Mouse (Mus musculus) ES-Bruce4 (cell line): ENCODE results near the gene Abcd3. TPM values are rescaled to one million over a fixed set of nuclear protein-coding genes. Genes with fewer than 3 reads are reported as not detected.
"Not testable (repeated sequence)": the region's sequence is repeated elsewhere in the genome, so short reads cannot be mapped to it uniquely, and the experiment has no call there.

Source experiments
- H3K27ac ChIP-seq: 2 replicates; pipeline ENCODE4 v1.5.1; 2012; ENCODE audit warnings: low read length, inconsistent platforms; ENCODE audit not compliant: insufficient read depth
- H3K27me3 ChIP-seq: 2 replicates; pipeline ENCODE4 v1.6.1; 2012; ENCODE audit warnings: mild to moderate bottlenecking, low read length, inconsistent platforms; ENCODE audit not compliant: control insufficient read depth, poor library complexity, insufficient read depth, severe bottlenecking
- H3K36me3 ChIP-seq: 2 replicates; pipeline ENCODE4 v1.6.1; 2012; ENCODE audit warnings: inconsistent platforms, mild to moderate bottlenecking, low read length, moderate library complexity; ENCODE audit not compliant: control insufficient read depth, poor library complexity, insufficient read depth, severe bottlenecking
- H3K4me1 ChIP-seq: one replicate; pipeline ENCODE4 v1.8.1; 2011; ENCODE audit warnings: low read length; ENCODE audit not compliant: control insufficient read depth, insufficient read depth
- H3K4me3 ChIP-seq: 2 replicates; pipeline ENCODE4 v1.5.1; 2011; ENCODE audit warnings: low read depth, mild to moderate bottlenecking, low read length
- H3K9ac ChIP-seq: 2 replicates; pipeline ENCODE4 v1.6.1; 2012; ENCODE audit warnings: low read depth, mild to moderate bottlenecking, inconsistent platforms; ENCODE audit not compliant: poor library complexity, severe bottlenecking
- H3K9me3 ChIP-seq: replicated peaks from 2 replicates; pipeline ENCODE4 v1.6.1; 2012; ENCODE audit warnings: mild to moderate bottlenecking, low read length, inconsistent platforms; ENCODE audit not compliant: control insufficient read depth, poor library complexity, insufficient read depth, severe bottlenecking
- CTCF ChIP-seq: IDR thresholded peaks from one replicate; pipeline ENCODE4 v1.8.1; 2011; ENCODE audit warnings: low read depth, low read length
- EP300 ChIP-seq: IDR thresholded peaks from 2 replicates; pipeline ENCODE4 v1.6.1; 2011; ENCODE audit warnings: low read depth, low read length; ENCODE audit not compliant: insufficient read depth
- POLR2A ChIP-seq: IDR thresholded peaks from one replicate; pipeline ENCODE4 v1.8.1; 2011; ENCODE audit warnings: low read length; ENCODE audit not compliant: insufficient read depth
- polyA plus RNA-seq: library from polyadenylated mRNA; stranded (reverse); fragments of >200 nt; gene quantifications from 2 replicates; pipeline ENCODE4 v1.2.4, GENCODE M21; 2011; ENCODE audit warnings: low read depth; ENCODE audit not compliant: missing spikeins, insufficient read depth, insufficient read length

The Abcd3 gene
- polyA plus RNA-seq, 1 experiment, result 33.1 TPM

GRCm38 (mm10) chr3:121789790-121790189 lies 25.3 kb downstream of the Abcd3 start:
- Histone ChIP-seq H3K4me1 (peaks cover 2% of the 10 kb centered on the region), H3K9ac (no peak overlapping the region), H3K9me3 (no peaks in the 10 kb centered on the region), H3K27me3 (no peaks in the 10 kb centered on the region), H3K27ac (no peak overlapping the region), H3K36me3 (no peaks in the 10 kb centered on the region), H3K4me3 (no peak overlapping the region)
- TF ChIP-seq CTCF (no peak), EP300 (no peak), POLR2A (no peak)

GRCm38 (mm10) chr3:121783020-121783419 lies 32.1 kb downstream of the Abcd3 start:
- no peak for TF ChIP-seq CTCF
- TF ChIP-seq POLR2A, result no peak
- no peak for TF ChIP-seq EP300
- no peaks in the 10 kb centered on the region for H3K36me3 ChIP-seq
- no peak overlapping the region for H3K9ac ChIP-seq
- no peaks in the 10 kb centered on the region for H3K9me3 ChIP-seq
- no peaks in the 10 kb centered on the region for H3K4me1 ChIP-seq
- H3K27ac ChIP-seq, result no peak overlapping the region
- no peak overlapping the region for H3K4me3 ChIP-seq
- H3K27me3 ChIP-seq, result no peaks in the 10 kb centered on the region

GRCm38 (mm10) chr3:121777943-121778342 lies 37.2 kb downstream of the Abcd3 start:
- Histone ChIP-seq H3K4me3 (no peak overlapping the region), H3K9ac (no peak overlapping the region), H3K36me3 (peaks cover 2% of the 10 kb centered on the region), H3K27me3 (no peaks in the 10 kb centered on the region), H3K4me1 (no peaks in the 10 kb centered on the region), H3K27ac (no peak overlapping the region), H3K9me3 (no peaks in the 10 kb centered on the region)
- TF ChIP-seq POLR2A, result no peak
- no peak for TF ChIP-seq EP300
- TF ChIP-seq CTCF, result peak; percentile 83

- not testable (repeated sequence) for H3K9ac ChIP-seq, H3K4me3 ChIP-seq, H3K9me3 ChIP-seq, H3K36me3 ChIP-seq, H3K4me1 ChIP-seq, H3K27me3 ChIP-seq, H3K27ac ChIP-seq
Measured at GRCm38 (mm10) chr3:121773336-121773735, 41.8 kb downstream of the Abcd3 start.

GRCm38 (mm10) chr3:121768770-121769169 lies 46.3 kb downstream of the Abcd3 start:
- Histone ChIP-seq H3K9me3 (no peaks in the 10 kb centered on the region), H3K27me3 (no peaks in the 10 kb centered on the region), H3K4me1 (no peaks in the 10 kb centered on the region), H3K36me3 (peaks cover 10% of the 10 kb centered on the region), H3K9ac (no peak overlapping the region), H3K27ac (no peak overlapping the region), H3K4me3 (no peak overlapping the region)
- TF ChIP-seq EP300 (no peak), CTCF (no peak), POLR2A (no peak)

- Histone ChIP-seq H3K9ac (no peak overlapping the region), H3K4me3 (no peak overlapping the region), H3K9me3 (no peaks in the 10 kb centered on the region), H3K27ac (no peak overlapping the region), H3K36me3 (peaks cover 6% of the 10 kb centered on the region; the same call in 1 of the 2 replicates), H3K27me3 (no peaks in the 10 kb centered on the region), H3K4me1 (no peaks in the 10 kb centered on the region)
- no peak for TF ChIP-seq CTCF
- TF ChIP-seq POLR2A, result no peak
- no peak for TF ChIP-seq EP300
Measured at GRCm38 (mm10) chr3:121766818-121767217, 48.3 kb downstream of the Abcd3 start.

- no peaks in the 10 kb centered on the region for H3K4me1 ChIP-seq
- TF ChIP-seq CTCF, result no peak
- TF ChIP-seq POLR2A, result no peak
- TF ChIP-seq EP300, result no peak
- no peak overlapping the region for H3K9ac ChIP-seq
- no peaks in the 10 kb centered on the region for H3K9me3 ChIP-seq
- H3K27me3 ChIP-seq, result no peaks in the 10 kb centered on the region
- H3K36me3 ChIP-seq, result peaks cover 5% of the 10 kb centered on the region
- H3K27ac ChIP-seq, result no peak overlapping the region
- no peak overlapping the region for H3K4me3 ChIP-seq
Measured at GRCm38 (mm10) chr3:121766048-121766447, 49.1 kb downstream of the Abcd3 start.
